Mouse (Mus musculus) spleen, embryonic (tissue): ENCODE measurements around the gene Zfp735.

Source experiments
- CTCF ChIA-PET: fragments of 350-600 bp; sonication (Branson Sonifier 250); formaldehyde crosslinking; loops from one replicate; lab custom pipeline; 2022; lab: Charles Lee

The Zfp735 gene

DNA sequence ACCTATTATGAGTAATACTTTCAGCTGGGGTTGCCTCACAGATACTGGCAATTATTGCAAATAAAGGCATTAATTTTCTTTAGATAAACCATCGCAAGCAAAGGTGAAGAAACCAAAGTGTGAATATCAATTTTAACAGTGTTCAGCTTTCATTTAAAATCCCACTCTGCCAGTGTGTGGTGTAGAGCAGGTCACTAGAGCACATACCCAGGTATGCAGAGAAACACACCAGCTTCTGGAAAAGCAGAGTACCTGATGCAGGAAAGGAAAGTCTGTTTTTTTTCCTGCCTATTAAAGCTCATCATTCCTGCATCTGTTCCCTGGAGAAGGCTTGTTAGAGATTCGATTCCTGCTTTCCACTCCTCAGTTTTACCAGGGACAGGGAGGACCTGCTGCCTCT lies at the start of gene Zfp735:
Zfp735 (plus strand) TSS at position 301 of the 400 bp plus-strand sequence.
- CTCF ChIA-PET: no interaction called here

DNA sequence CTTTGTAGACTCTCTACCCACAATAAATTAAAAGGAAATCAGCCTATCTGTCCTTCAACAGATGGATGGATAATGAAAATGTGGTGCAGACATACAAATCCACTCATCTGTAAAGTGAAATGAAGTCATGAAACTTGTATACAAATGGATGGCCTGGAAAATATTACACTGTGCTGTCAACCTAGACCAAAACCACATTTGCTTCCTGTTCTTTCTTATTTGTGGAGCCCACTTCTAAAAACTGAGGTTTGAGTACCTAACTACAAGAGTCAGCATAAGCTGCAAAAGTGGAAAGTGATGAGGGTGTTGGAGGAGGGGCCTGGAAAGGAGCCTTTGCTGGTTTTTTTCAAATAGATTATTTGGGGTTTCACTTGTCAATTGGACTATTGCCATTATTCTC lies 70.5 kb downstream of the Zfp735 start:
- CTCF ChIA-PET: no interaction called here
